Mouse (Mus musculus): ENCODE results near the gene Ctf2. TPM values are rescaled to one million over a fixed set of nuclear protein-coding genes. Genes with fewer than 3 reads are reported as not detected.

The Ctf2 gene
- total RNA-seq, 2 experiments from 2014 or later: not detected

DNA sequence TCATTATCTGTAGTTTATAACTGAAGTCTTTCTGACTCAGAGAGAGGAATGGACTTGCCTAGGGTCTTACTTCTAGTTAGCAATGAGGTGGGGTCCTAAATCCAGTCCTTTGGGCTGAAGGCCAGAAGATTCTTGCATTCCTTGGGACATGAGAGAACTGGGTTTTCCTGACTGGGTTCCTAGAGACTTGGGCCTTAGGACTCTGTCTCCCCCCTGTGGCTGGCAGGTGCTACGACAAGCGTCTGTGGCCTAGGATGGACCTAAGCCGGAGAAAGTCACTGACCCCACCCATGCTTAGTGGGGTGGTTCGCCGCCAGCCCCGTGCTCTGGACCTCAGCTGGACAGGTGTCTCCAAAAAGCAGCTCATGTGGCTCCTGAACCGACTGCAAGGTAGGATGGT lies 29.1 kb upstream of the Ctf2 start:
- ATAC-seq (ENCODE audit: poor library complexity, severe bottlenecking): peak; percentile 94

- ATAC-seq (ENCODE audit: poor library complexity, severe bottlenecking): no peak
Measured at GRCm38 (mm10) chr7:127760478-127760877, 28.5 kb upstream of the Ctf2 start.

- peak; percentile 74 for ATAC-seq (ENCODE audit: poor library complexity, severe bottlenecking)
Measured at GRCm38 (mm10) chr7:127759716-127760115, 27.8 kb upstream of the Ctf2 start.

- no peak for ATAC-seq (ENCODE audit: poor library complexity, severe bottlenecking)
Measured at GRCm38 (mm10) chr7:127753741-127754140, 21.8 kb upstream of the Ctf2 start.

- ATAC-seq (ENCODE audit: poor library complexity, severe bottlenecking): no peak
Measured at GRCm38 (mm10) chr7:127753158-127753557, 21.2 kb upstream of the Ctf2 start.

- no peak for ATAC-seq (ENCODE audit: poor library complexity, severe bottlenecking)
Measured at GRCm38 (mm10) chr7:127752069-127752468, 20.1 kb upstream of the Ctf2 start.

GRCm38 (mm10) chr7:127751619-127752018 lies 19.7 kb upstream of the Ctf2 start:
- no peak for ATAC-seq (ENCODE audit: poor library complexity, severe bottlenecking)

DNA sequence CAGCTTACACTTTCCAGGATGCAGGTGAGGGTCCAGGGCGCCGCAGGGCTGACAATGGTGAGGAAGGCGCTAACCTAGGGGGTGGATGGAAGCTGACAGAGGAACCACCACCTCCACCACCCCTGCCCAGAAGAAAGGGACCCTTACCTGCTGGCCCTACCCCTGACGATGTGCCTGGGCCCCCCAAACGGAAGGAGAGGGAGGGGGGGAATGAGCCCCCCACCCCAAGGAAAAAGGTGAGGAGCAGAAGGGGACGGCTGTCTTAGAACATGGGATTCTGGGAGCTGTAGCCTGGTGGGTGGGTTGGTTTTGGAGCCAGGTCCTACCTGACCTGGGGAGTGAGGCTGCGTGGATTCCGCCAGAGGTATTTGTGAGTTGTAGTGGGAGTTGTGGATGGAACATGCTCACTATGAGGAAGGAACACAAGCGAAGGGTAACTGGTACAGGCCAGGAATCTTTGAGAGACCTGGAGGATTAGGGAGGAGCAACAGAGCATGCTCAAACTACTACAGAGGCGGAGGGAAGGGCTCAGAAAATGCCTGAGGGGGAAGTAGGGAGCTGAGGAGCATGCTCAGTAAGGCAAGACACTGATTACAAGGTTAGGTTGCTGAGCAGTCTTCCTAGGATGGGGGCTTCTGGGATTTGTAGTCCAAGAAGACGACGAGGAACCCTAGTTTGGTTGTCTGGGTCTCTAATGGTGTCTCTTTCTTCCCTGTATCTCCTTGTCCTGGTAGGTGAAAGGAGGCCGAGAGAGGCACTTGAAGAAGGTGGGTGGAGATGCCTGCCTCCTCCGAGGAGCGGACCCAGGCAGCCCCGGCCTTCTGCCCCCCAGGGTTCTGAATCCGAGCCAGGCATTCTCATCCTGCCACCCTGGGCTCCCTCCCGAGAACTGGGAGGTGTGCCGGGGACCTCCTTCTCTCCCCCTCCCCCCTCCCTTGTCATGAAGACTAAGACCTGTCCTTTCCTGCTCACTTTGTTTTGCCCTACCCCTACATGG lies 18.5 kb upstream of the Ctf2 start:
- no peak for ATAC-seq (ENCODE audit: poor library complexity, severe bottlenecking)

- no peak for ATAC-seq (ENCODE audit: poor library complexity, severe bottlenecking)
Measured at GRCm38 (mm10) chr7:127748235-127748560, 16.2 kb upstream of the Ctf2 start.

DNA sequence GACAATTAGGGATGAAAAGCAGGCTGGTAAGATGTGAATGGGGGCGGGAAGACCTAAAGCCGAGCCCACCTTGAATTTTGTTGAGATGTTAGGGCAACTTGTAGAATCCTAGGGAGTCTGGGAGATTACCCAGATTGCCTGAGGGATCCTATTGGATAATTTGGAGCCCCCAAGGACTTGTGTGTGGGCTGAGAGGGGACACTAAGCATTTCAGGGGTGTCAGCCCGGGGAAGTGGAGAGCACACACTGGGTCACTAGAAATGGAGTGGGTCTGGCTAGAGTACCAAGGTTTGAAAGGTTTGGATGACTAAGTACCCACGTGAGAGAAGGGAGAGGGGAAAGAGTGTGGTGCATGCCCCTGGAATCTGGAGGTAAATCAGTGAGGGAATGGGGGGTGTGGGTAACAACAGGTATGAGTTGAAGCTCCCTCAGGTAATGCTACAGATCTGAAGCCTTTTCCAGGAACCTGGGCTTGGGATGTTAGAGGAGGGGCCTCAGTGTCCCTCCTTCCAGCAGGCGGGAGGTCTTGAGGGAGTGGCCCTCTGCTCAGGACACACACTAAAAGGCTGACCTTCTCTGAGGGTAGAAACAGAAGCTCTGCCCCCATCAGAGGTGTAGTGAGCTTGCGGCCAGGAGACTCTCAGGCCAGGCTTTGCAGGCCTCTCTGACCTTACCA lies 15.7 kb upstream of the Ctf2 start:
- ATAC-seq (ENCODE audit: poor library complexity, severe bottlenecking): no peak

DNA sequence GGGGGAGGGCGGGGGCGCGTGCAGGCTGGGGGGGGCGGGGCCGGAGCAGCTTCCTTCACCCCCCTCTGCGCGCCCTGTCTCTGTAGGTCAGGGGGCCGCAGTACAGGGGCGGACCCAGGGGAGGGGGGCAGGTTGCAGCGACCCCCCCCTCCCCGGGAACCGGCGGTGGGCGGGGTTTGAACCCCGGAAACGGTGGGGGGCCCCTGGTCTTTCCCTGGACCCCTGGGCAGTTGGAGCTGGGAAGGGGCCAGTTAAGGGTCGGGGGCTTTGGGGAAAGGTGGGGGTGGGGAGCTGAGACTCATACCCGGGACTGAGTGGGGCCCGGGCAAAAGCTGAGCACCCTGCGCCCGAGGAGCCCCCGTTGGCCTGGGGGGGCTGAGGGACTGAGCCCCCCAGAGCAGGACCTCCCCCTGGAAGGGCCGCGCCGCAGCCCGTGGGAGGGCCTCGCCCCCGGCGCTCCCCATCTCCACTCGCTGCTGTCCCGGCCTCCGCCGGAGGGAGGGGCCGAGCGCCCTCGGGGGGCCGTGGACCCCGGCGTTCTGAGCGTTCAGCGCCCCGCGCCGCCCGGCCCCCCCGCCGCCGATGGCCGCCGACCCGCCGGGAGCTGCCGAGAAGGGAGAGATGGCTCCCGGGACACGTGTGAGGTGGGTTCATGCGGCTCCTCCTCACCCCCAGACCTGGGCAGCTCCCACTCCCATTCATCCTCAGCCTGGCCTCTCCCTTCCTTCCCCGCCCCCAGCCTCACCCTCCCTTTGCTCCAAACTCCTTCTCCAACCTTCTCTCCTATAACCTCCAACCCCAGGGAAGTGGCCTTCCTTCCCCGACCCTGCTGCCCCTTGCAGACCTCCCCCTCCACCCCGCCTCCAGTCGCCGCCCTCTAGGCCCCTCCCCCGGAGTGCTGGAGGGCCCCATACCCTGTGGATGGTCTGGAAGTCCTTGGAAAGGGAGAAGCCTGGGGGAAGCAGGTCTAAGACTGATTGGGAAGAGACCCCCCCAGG lies 14.8 kb upstream of the Ctf2 start:
- ATAC-seq (ENCODE audit: poor library complexity, severe bottlenecking): no peak

DNA sequence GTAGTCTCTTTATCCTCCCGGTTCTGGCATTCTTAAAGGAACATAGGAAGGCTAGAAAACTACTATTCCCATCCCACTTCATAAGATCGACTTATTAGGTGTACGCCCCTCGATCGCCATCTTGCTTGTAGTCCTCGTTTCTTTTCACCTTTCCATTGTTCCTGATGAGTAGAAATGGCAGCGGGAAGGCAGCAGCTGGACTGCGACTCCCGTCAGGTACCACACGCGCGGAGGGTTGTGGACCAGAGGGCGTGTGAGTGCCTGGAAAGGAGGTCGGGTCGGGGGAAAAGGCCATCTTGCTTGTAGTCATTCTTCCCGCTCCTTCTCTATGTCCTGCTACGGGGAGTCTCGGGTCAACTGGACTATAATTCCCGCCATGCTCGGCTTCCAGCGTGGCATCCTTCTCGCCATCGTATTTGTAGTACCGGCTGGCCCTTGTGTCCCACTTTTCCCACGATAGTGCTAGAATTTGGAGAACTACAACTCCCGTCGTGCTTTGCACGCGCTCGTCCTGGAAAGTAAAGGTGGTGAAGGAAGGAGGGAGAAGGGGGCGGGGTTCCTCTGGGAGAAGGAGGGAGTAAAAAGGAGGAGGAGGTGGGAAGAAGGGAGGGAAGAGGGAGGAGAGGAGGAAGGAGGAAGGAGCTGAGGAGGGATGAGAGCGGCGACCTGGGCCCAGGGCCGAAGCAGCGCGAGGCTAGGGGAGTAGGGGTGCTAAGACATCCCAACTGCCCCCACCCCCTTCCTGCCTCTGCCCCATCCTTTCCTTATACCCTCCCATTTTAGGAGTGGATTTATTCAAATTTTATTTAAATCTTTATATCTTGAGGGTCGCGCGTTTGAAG lies 13.9 kb upstream of the Ctf2 start:
- peak; percentile 81 for ATAC-seq (ENCODE audit: poor library complexity, severe bottlenecking)

- peak; percentile 86 for ATAC-seq (ENCODE audit: poor library complexity, severe bottlenecking)
Measured at GRCm38 (mm10) chr7:127745251-127745651, 13.3 kb upstream of the Ctf2 start.

DNA sequence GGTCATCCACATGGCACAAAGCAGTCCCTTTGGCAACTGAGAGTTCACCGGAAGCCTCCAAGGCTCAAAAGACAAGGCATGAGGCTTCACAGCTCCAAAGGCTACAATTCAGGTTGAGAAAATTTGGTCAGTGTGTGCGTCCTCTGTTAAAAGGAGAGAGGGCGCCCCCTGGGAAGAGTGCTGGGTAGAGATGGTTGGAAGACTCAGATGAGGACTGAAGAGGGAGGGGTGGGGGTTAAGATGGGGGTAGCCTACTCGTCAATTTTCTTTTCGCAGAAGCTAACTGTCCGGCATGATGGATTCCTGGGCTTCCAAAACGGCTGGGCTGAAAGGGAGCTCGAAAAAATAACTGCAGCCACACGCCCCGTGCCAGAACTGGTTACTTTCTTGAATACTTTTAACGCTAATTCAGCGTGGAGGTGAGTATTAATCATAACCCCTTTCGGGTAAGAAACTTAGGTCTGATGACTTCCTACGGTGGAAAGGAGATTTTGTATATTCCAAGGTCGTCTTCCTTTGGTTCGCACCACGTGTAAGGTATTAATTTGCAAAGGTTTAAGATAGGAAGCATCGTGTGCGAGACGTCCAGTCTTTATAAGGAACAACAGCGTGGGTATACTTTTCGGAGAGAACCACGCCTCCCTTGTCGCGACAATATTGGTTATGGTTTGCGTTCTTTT lies 12.5 kb upstream of the Ctf2 start, which contains the start of gene Fbxl19:
TSS of gene Fbxl19 (plus strand) at position 178 of the 680 bp plus-strand sequence.
- no peak for ATAC-seq (ENCODE audit: poor library complexity, severe bottlenecking)

GRCm38 (mm10) chr7:127730170-127730569 lies 1.8 kb downstream of the Ctf2 start:
- no peak for ATAC-seq (ENCODE audit: poor library complexity, severe bottlenecking)

- ATAC-seq (ENCODE audit: poor library complexity, severe bottlenecking): peak; percentile 51
Measured at GRCm38 (mm10) chr7:127727898-127728297, 4.1 kb downstream of the Ctf2 start.

GRCm38 (mm10) chr7:127725924-127726323 lies 6.0 kb downstream of the Ctf2 start:
- ATAC-seq (ENCODE audit: poor library complexity, severe bottlenecking): no peak

DNA sequence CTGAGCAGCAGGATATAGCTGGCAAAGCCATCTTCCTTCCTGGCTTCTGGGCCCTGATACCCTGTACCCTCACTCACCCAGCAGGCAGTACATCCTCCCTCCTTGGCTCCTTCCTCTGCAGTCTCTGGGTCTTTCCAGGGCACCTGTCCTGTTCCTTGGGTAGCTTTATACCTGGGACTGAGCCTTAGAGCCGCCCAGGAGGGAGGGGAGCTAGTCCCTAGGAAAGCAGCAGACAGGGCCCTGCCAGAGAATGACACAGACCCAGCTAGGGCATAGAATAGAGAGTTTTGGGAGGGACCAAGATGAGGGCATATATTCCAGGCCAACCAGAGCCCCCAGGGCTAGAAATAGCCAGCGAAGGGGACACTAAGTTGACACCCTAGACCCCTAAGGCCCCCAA lies 6.5 kb downstream of the Ctf2 start:
- ATAC-seq (ENCODE audit: poor library complexity, severe bottlenecking): no peak

DNA sequence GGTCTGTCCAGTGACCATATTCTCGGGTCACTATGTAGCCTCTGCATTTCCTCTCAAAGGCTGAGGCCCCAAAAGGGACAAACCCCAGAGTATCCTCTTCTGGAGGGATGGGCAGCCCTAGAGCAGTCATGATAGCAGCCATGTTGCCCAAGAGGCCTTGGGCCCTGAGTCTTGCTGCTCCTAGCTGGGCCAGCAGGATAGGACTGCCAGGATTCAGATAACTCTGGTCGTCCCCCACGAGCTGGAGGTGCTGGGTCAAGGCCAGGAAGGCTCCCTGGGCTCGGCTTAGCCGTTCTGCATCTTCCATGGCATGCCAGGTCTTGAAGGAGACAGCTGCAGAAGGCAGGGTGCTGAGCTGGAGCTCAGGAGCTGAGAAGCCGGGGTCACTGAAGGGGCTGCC lies 12.7 kb downstream of the Ctf2 start:
- no peak for ATAC-seq (ENCODE audit: poor library complexity, severe bottlenecking)

Measured in megakaryocyte, adult 5-6 weeks (primary cell).